Mouse (Mus musculus) monocyte, adult 5-6 weeks (primary cell): Measurements from ENCODE around the gene Fbxl7. TPM values are rescaled to one million over a fixed set of nuclear protein-coding genes. Genes with fewer than 3 reads are reported as not detected.
"Not testable (repeated sequence)": the region's sequence is repeated elsewhere in the genome, so short reads cannot be mapped to it uniquely, and the experiment has no call there.

Source experiments
- ATAC-seq: fragments of 153-309, 156-312 bp; replicated peaks from 2 replicates; pipeline ENCODE4 v1.8.0; 2017; ENCODE audit warnings: mild to moderate bottlenecking; ENCODE audit not compliant: low TSS enrichment, insufficient number of reproducible peaks, severe bottlenecking, poor library complexity, low FRiP score
- total RNA-seq: library from RNA; stranded (forward); fragments of 200-1000, 200-491, 200-594 nt; gene quantifications from 3 replicates; pipeline ENCODE4 v1.2.3, GENCODE M21; 2017

Gene Fbxl7
- total RNA-seq, 1 experiment from 2014 or later = not detected

DNA sequence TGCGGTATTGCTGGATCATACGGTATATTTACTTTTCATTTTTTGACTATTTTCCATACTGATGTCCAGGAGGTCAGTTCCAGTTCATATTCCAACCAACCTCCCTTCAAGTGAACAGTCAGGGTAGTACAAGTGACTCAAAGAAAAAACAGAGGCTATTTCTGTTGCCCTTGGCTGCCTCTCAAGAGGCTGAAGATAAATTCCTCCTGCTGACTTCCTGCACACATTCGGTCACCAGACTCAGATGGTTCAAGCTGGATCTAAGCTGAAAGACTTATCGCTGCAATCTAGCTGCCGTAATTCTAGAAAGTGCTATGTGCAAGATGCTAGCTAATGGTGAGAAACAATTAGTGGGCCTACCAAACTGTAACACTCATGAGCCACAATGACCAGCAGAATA is 61.0 kb downstream of the Fbxl7 start:
- no peak for ATAC-seq

DNA sequence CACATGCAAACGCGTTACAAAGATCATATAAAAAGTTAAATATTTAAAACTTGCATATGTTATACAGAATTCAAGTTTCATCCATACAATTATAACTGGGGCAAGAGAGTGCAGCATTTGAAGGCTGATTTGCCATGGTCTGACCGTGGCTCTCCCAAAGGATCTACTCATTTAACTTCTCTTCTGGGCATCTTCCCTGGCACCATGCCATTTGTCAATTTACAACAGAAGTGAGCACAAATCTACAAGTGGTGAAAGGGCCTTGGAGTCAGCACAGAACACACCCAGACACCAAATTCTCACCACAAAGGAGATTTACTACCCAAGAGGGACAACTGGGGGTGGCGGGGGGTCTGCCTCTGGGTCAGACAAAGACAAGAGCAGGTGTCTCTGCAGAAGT is 64.2 kb downstream of the Fbxl7 start:
- ATAC-seq = no peak

DNA sequence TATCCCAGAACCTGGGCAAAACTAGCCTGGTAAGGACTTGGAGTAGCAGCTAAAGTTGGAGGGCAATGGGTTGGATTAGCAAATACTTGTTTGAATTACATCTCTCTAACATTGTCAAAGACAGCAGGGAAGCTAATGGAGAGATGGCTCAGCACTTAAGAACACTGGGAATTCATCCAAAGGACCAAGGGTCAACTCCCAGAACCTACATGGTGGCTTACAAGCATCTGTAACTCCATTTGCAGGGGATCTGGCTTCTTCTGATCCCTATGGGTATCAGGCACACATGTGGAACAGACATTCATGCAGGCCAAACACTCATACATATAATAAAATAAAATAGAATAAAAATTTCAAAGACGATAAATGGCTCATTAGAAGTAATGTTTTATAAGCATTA is 78.4 kb downstream of the Fbxl7 start:
- ATAC-seq = no peak

DNA sequence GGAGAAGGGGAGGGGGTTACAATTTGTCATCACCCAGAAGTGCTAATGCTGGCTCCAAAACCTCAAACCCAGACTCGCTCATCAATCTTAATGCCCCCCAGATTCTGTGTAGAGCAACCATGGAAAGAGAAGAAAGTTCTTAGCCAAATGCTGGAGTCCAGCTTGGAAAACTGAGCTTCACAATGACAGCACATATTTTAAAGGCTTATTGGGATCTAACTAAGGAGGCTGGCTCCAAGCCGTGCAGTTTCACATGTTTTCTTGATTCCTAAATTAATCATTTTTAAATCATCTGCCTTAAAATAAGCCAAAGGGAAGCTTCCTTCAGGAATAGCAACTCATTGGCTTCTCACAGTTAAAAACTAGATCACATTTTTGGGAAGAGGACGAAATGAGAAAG is 82.5 kb downstream of the Fbxl7 start:
- ATAC-seq = no peak

DNA sequence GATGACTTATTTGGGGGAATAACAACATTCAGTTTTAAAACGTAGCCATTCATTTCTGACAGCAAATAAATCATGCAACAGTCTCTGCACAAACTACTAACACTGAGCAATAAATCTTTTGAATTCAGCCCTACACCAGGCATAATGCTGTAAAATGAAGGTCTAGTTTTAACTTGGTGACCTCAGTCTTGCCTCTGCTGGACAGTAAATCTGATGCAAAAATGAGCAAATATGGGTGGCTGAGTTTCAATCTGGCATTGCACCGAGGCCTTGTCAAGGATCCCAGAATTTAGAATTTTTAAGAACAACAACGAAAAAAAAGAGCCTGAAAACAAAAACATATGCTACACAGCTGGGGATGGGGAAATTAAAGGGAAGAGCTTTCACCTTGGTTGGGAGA is 85.8 kb downstream of the Fbxl7 start:
- ATAC-seq = no peak

DNA sequence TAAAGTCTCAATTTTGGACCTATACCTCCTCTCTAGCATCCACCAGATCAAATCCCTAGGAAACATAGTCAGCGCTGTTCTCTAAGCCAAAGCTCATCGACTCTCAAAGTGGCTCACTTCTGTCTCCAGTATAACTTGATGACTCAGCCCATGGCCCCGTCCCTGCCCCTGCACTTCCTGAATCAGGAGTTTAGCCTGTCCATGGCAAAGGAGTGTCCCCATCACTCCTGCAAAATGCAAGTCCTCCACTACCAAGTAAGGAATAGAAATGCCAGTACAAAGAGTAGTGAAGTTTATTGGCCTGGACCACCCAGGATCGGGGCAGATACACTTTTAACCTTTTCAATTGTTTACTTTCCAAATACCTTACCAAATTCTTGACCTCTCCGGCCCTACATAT is 91.3 kb downstream of the Fbxl7 start:
- no peak for ATAC-seq

DNA sequence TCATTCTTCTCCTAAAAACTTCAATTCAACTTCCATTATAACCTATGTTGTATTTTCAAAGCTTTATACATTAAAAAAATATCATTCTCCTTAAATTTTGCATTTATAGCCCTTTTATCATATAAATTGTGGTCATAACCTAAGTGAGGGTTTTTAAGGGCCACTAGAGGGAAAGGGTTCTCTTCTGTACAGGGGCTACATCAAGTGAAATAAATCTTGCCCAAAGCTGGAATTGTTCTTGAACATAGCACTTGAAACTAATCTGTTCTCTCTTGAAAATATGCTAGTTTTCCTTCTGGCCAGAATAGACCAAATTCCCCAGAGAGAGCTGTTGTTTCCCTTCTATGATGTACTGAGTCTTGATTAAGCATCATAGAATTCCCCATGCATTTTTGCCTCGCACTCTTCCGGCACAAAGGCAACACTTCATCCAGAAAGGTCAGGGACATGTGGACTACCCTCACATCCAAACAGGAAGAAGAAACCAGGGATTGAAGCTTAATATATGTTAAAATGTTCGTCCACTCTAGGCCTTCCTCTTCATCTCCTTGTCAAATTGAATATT is 95.8 kb downstream of the Fbxl7 start:
- ATAC-seq = no peak

DNA sequence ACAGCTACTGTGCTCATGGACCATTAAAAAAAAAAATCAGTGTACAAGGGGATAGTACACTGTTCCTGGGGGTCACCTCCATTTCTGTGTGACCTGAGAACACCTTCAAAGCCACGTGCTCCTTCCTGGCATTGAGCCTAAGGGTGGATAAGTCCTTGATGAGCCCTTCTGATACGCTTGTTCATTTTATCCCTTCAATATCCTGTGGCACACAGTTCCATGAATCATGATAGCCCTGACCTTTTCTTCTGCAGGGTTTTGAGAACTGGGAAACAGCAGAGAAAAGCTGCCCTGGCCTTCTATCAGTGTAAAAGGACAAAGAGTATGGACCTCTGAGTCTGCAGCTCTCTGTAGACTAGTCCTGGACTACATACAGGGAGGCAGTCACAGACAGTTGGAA is 99.4 kb downstream of the Fbxl7 start:
- ATAC-seq = no peak

DNA sequence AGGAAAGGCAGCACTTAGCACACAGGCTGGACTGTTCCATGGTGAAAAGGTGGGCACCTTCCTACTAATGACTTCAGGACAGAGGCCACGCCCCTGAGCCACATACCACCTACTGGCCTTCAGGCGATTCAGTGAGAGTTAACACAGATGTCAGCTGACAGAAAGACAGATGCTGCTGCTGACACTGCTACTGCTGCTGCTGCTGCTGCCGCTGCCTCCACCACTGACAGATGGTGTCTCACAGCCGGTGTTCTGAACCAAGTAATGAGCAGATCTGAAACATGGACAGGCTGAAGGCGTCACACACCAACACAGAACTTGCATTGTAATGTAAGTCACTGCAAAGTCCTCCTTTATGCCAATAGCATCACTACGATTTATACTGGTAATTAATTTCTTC is 99.9 kb downstream of the Fbxl7 start:
- no peak for ATAC-seq

DNA sequence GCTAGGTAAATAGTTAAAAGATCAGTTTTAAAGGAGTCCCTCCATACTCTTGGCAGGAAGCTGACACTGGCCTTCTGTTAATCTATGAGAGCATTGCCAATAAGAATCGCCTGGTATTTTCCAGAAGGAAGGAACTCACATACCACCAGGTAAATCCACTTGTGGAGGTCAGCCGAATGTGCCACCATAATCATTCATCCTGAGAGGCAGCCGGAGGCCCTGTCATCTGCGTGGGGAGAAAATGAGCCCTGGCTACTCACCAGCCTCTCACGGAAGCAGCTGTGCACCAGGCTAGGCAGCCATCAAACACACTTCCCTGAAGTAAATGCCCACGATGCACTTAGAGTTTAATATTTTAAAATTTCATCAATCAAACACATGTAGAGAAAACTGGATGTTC is 108.2 kb downstream of the Fbxl7 start:
- no peak for ATAC-seq

DNA sequence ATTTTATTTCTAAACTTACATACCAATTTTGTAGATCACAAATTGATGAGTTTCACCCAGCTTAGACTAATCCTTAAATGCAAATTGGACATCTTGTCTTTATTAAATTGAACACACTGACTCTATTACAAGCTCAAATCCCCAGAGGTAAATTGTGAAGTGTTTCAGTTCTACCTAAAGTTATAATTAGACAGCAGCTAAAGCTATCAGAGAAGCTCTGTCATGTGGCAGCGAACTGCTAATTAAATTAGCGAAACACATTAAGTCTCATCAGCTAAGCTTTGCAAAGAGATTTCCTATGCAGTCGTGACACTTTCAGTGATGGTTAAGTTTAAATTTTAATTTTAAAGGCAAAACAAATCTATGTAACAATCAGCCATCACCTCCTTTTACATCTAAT is 114.8 kb downstream of the Fbxl7 start:
- no peak for ATAC-seq

DNA sequence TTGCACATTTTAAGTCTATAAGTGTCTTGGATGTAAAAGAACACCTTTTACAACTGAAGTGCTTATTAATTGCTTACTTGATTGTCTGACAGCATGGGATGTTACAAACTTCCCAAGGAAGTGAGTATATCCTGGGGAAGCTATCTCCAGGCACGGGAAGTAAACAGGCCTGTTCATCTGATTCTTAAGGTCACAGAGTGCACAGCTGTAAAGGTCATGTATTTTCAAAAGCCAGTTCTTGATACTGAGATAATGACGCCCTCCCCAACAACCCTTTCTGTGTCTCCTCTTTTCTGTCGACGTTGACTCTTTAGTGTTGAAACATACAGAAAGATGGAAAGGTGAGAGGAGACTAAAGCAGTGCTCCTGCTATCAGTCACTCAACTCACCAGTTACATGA is 116.3 kb downstream of the Fbxl7 start:
- no peak for ATAC-seq

DNA sequence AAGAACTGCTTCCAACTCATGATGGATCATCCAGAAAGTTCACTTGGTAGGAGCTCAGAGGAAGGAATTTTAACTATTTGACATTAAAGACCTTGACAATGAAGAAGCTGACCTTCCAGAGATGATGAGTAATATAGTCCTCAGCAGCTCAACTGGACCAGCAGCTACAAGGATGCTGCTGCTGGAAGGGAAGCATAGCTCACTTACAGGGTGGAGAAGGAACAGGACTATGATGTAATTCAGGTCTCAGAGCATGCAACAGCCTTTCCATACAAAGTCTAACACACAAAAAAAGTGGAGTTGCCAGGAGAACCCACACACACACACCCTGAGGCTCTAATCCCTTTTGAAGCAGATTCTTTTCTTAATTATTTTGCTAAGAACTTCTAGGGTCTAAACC is 119.7 kb downstream of the Fbxl7 start:
- no peak for ATAC-seq

DNA sequence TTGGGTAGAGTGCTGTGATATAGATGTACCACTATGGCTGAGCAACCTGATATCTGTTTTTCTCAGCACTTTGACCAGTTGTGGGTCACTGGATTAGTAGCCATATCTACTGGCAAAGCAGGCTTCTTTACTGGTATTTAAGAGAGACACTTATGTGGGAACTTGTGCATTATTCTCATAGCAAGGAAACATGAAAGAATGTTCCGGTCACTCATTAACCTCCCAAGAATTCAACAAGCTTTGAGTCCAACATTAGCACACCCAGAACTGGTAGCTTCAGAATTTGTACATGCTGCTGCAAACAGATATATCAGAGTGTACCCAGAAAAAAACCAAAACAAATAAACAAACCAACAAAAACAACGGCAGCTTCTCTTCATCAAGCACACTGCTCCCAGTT is 120.5 kb downstream of the Fbxl7 start:
- ATAC-seq = no peak

DNA sequence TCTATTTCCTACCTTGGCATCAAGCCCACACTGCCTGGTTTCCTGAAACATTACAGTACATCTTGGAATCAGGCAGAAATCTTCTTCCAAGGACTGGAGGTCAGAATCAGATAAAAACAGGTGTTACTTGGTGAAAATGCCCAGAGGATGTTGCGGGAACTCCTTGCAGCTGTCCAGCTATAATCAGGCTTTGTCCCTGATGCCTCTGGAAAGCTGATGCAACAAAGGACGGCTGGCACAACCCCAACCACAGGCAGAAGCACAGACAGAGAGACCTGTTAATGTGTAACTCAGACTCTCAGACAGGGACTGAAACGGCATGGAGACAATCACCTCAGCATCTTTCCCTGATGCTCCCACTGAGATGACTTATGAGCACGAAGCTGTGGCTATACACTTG is 133.7 kb downstream of the Fbxl7 start:
- ATAC-seq = no peak

DNA sequence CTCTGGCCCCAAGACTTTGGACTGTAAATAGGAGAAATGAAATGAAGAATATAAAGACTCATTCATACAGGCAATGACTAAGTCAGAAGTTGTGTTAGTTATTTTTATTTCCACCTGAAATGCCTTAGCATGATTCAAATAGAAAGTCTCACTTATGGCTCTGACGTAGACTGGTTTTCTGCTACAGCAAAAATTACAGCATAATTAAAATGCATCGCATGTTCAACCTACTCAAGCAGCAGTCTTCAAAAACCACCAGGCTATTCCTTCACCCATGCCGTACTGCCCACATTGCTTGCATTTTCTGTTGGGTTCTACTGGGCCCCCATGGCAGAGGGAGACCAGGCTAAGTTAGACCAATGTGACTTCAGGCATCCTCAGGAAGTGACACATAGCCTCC is 146.9 kb downstream of the Fbxl7 start:
- no peak for ATAC-seq

DNA sequence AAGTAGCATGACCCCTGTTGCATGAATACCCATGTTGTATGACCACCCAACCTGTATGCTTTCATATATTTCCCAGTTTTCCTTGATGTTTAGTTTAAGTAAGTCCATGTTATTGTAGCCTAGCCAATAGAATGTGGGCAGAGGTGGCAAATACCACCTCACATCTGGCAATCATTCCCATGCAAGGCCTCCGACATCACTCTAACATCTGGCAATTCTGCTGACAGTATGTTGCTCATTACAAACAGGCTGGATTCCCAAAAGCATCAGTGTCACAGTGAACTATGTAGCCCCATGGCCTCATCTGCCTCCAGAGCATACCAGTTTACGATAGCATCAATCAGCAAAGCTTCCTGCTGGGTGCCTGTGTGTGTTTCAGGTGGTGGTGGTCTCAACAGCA is 163.0 kb downstream of the Fbxl7 start:
- no peak for ATAC-seq

DNA sequence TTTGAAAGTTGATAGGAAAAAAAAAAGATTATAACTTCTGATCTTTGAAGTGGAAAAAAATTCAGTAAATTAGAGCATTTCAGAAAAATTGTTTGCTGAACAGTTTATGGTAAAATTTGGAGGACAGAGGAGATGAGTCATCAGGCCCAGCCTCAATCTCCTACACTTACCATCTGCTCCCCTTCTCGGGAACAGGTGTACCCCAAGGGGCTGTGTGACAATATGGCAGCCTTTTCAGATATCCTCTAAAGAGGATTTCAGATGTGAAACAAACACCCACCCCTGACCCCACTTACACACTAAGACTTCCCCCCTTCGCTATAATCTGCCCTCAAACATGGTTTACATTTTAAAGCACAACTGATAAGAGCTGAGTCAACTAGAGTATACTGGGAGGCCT is 164.6 kb downstream of the Fbxl7 start:
- no peak for ATAC-seq

DNA sequence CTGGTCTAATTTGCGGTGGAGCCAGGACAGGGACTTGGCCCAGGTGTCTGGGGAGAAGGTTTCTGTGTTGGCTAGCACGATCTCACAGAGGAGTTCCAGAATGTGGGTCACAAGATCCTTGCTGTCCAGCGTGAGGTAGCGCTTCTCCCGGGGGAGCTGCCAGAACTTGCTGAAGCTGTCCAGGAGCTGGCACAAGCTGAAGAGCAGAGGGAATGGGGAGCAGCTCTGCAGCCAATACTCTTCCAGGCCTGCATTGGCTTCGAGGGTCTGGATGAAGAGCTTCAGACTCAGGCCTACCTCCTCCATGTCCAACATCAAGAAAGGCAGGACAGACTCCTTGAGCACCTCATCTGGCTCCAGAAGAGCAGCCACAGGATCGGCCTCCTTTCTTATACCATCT is 166.0 kb downstream of the Fbxl7 start:
- not testable (repeated sequence) for ATAC-seq

DNA sequence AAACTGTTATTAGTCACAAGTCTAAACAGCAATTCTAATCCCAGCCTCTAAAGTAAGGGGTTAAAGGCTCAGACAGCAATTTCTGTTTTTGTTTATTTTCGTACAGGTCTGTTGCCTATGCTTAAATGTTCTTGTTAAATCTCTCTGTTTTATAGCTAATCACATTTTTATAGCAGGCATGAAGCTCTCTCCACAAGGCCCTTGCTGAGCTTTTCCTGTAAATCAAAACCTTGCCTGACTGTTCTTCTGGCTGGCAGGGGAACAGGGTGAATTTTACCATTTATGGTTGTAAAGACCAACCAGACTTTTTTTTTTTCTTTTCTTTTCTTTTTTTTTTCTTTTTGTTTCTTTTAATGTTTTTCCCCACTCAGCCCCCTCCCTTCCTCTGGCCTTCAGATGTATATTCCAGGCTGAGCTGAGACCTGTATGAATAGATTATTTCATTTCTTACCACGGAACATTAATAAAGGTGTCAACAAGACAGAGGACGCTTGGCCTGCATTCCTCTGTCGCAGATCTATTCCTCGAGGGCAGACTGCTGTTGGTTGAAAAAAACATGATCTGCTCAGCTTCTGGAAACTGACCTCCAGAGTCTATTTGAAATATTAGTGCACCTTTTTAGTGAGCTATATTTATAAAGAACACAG is 176.9 kb downstream of the Fbxl7 start:
- ATAC-seq = no peak

DNA sequence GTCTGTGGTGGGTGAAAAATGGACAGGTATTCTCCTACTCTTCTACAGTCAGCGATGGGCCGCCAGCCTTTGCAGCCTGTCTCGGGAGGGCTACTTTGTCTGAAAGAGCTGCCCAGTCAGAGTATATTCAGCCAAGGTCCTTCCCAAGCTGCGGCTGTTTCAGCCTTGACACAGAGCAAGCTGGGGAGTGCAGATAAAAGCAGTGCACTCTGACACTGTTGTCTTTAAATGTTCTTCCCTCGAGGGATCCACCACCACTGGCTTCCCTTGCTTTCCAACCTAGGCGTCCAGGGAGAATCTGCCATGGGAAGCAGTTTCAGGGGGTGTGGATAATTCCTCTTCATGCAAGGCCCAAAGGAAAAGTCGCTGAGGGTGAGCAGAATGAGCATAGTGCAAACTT is 177.4 kb downstream of the Fbxl7 start:
- ATAC-seq = no peak
